Mouse (Mus musculus) heart, adult 2 months (tissue): ENCODE measurements around the gene Tnfrsf25.

Experiments used
- CTCF ChIP-seq: fragments of 200-600 bp; IDR thresholded peaks from 2 replicates; pipeline ENCODE4 v1.8.1; 2022; ENCODE audit warnings: antibody characterized with exemption, mild to moderate bottlenecking, moderate library complexity
- POLR2A ChIP-seq: fragments of 200-500 bp; IDR thresholded peaks from 2 replicates; pipeline ENCODE4 v1.6.1; 2011; ENCODE audit warnings: mild to moderate bottlenecking, low read depth, low read length, control low read depth; ENCODE audit not compliant: insufficient read depth

DNA sequence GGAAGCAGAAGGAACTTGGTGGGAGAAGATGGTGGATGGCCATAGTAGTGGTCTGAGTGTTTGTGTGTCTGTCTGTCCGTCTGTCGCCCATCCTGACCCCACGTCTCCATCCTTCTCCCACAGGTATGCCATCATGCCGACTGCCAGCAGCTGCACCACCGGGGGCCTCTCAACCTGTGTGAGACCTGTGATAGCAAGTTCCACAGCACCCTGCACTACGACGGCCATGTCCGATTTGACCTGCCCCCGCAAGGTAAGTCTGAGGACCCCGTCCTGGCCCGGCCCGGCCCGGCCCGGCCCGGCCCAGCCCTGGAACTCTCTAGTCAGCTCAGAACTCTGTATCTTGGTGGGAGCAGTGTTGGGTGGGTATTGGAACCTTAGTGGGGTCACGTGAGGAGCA lies 13.8 kb upstream of the Tnfrsf25 start:
- TF ChIP-seq POLR2A (no peak), CTCF (no peak)
